In genomic region chr4:59727878-59728261, GRCm38 (mm10) we compare ENCODE assay signal across 25 mouse cellular contexts.
A peak's percentile ranks its signal among the peaks of the same experiment; 100 is the strongest.
DNase-seq lines count a peak whose midpoint lies in the region; ATAC-seq and TF ChIP-seq lines count a peak whose summit lies in the region.
"Had no signal": no experiment of that assay in that cellular context is flagged by ENCODE, and none has a peak within 500 bp of the region (broad histone marks: within the 10 kb centered on the region; RNA-seq: fewer than 3 reads in every experiment).

No protein-coding gene starts in this region.

- DNase-seq in midbrain, embryonic 10.5 days (ENCODE audit: low spot score), result no peak
- peak; percentile 77 for DNase-seq in A20 (ENCODE audit: low read depth, low spot score)
- peak; percentile 65 to 69 for DNase-seq in B cell, adult 2 months
- DNase-seq in Muller cell, postnatal 12 days (ENCODE audit: inconsistent ontology term), result no peak
- DNase-seq in stomach, postnatal 0 days (ENCODE audit: low spot score), result no peak
- DNase-seq: adrenal gland, postnatal 25 days; cerebellum, adult 9-10 months; gastrocnemius, postnatal 14 days; heart, adult 2 months; heart, postnatal 14 days; kidney, adult 9 months; kidney, postnatal 14 days; lung, adult 18-20 months; lung, postnatal 10 days; midbrain, embryonic 14.5 days; right cerebral cortex, postnatal 14 days; thymus, postnatal 14 days had no signal

- H3K9me3 ChIP-seq in midbrain, embryonic 12.5 days, result no peaks in the 10 kb centered on the region
- no peaks in the 10 kb centered on the region for H3K9me3 ChIP-seq in midbrain, embryonic 10.5 days (replicated peaks)
- H3K9me3 ChIP-seq in intestine, postnatal 0 days (ENCODE audit: control insufficient read depth), result no peaks in the 10 kb centered on the region
- no peaks in the 10 kb centered on the region for H3K9me3 ChIP-seq in stomach, postnatal 0 days (ENCODE audit: control insufficient read depth, low read length)
- H3K9me3 ChIP-seq: embryonic facial prominence, embryonic 10.5 days; heart, embryonic 13.5 days; limb, embryonic 13.5 days; liver, embryonic 12.5 days had no signal

- no peak overlapping the region for H3K27ac ChIP-seq in midbrain, embryonic 12.5 days (replicated peaks)
- H3K27ac ChIP-seq in midbrain, embryonic 10.5 days (replicated peaks), result no peak overlapping the region
- H3K27ac ChIP-seq in intestine, postnatal 0 days (ENCODE audit: low read depth, low read length), result no peak overlapping the region
- no peak overlapping the region for H3K27ac ChIP-seq in stomach, postnatal 0 days (replicated peaks)
- H3K27ac ChIP-seq: embryonic facial prominence, embryonic 10.5 days; heart, adult 2 months; heart, embryonic 13.5 days; layer of hippocampus, adult 2 months; limb, embryonic 13.5 days; liver, embryonic 12.5 days had no signal

- no peak overlapping the region for H3K9ac ChIP-seq in midbrain, embryonic 12.5 days (replicated peaks)
- no peak overlapping the region for H3K9ac ChIP-seq in intestine, postnatal 0 days (ENCODE audit: low read depth, low read length)
- no peak overlapping the region for H3K9ac ChIP-seq in stomach, postnatal 0 days (ENCODE audit: low read length)
- H3K9ac ChIP-seq: heart, embryonic 13.5 days; limb, embryonic 13.5 days; liver, embryonic 12.5 days had no signal

- TF ChIP-seq CTCF in intestine, postnatal 0 days (IDR thresholded peaks at IDR 0.05; ENCODE audit: low read depth), result no peak
- no peak for TF ChIP-seq CTCF in stomach, postnatal 0 days (IDR thresholded peaks at IDR 0.05; ENCODE audit: low read depth)

- peaks cover 10% of the 10 kb centered on the region for H3K4me1 ChIP-seq in midbrain, embryonic 12.5 days
- peaks cover 12% of the 10 kb centered on the region for H3K4me1 ChIP-seq in midbrain, embryonic 10.5 days
- H3K4me1 ChIP-seq in intestine, postnatal 0 days (replicated peaks; ENCODE audit: control insufficient read depth, insufficient read depth, low read length), result no peaks in the 10 kb centered on the region
- no peaks in the 10 kb centered on the region for H3K4me1 ChIP-seq in stomach, postnatal 0 days (replicated peaks; ENCODE audit: control insufficient read depth, insufficient read depth)
- H3K4me1 ChIP-seq: heart, embryonic 13.5 days had no signal

- no peaks in the 10 kb centered on the region for H3K36me3 ChIP-seq in midbrain, embryonic 12.5 days
- H3K36me3 ChIP-seq in midbrain, embryonic 10.5 days, result no peaks in the 10 kb centered on the region
- no peaks in the 10 kb centered on the region for H3K36me3 ChIP-seq in intestine, postnatal 0 days (ENCODE audit: control insufficient read depth, insufficient read depth)
- H3K36me3 ChIP-seq in stomach, postnatal 0 days (ENCODE audit: control insufficient read depth, insufficient read depth, low read length), result no peaks in the 10 kb centered on the region
- H3K36me3 ChIP-seq: embryonic facial prominence, embryonic 10.5 days; heart, embryonic 13.5 days; limb, embryonic 13.5 days; liver, embryonic 12.5 days had no signal

- no peaks in the 10 kb centered on the region for H3K27me3 ChIP-seq in midbrain, embryonic 12.5 days
- no peaks in the 10 kb centered on the region for H3K27me3 ChIP-seq in midbrain, embryonic 10.5 days (ENCODE audit: low read depth, poor library complexity, severe bottlenecking)
- no peaks in the 10 kb centered on the region for H3K27me3 ChIP-seq in intestine, postnatal 0 days (replicated peaks; ENCODE audit: control insufficient read depth, insufficient read depth, low read length)
- H3K27me3 ChIP-seq in stomach, postnatal 0 days (ENCODE audit: control insufficient read depth, insufficient read depth, low read length), result no peaks in the 10 kb centered on the region
- H3K27me3 ChIP-seq: heart, embryonic 13.5 days; limb, embryonic 13.5 days; liver, embryonic 12.5 days had no signal

- no peak overlapping the region for H3K4me2 ChIP-seq in midbrain, embryonic 12.5 days (replicated peaks)
- H3K4me2 ChIP-seq in intestine, postnatal 0 days (replicated peaks; ENCODE audit: low read depth), result no peak overlapping the region
- no peak overlapping the region for H3K4me2 ChIP-seq in stomach, postnatal 0 days (replicated peaks; ENCODE audit: low read depth)
- H3K4me2 ChIP-seq: heart, embryonic 13.5 days; limb, embryonic 13.5 days; liver, embryonic 12.5 days had no signal

- no peak overlapping the region for H3K4me3 ChIP-seq in midbrain, embryonic 12.5 days
- no peak overlapping the region for H3K4me3 ChIP-seq in midbrain, embryonic 10.5 days
- H3K4me3 ChIP-seq in intestine, postnatal 0 days (ENCODE audit: low read depth, low read length), result no peak overlapping the region
- H3K4me3 ChIP-seq in stomach, postnatal 0 days (ENCODE audit: low read depth, low read length), result no peak overlapping the region
- H3K4me3 ChIP-seq: embryonic facial prominence, embryonic 10.5 days; heart, adult 2 months; heart, embryonic 13.5 days; layer of hippocampus, adult 2 months; limb, embryonic 13.5 days; liver, embryonic 12.5 days had no signal

- no peak for TF ChIP-seq EP300 in stomach, postnatal 0 days (optimal IDR thresholded peaks at IDR 0.05)

- 71% methylated on average over 9 of the region's 9 CpGs for WGBS in midbrain, embryonic 12.5 days
- whole genome bisulfite sequencing in midbrain, embryonic 10.5 days, result 80% methylated on average over 9 of the region's 9 CpGs
- WGBS in intestine, postnatal 0 days, result 82% methylated on average over 9 of the region's 9 CpGs
- WGBS in stomach, postnatal 0 days, result 77% methylated on average over 9 of the region's 9 CpGs

- peak; percentile 23; the same call in 1 of the 2 replicates for ATAC-seq in midbrain, embryonic 12.5 days (ENCODE audit: low FRiP score, low read depth)
- peak; percentile 66 for ATAC-seq in megakaryocyte progenitor cell, adult 5-6 weeks (replicated peaks; ENCODE audit: poor library complexity)
- ATAC-seq in intestine, postnatal 0 days, result no peak
- no peak for ATAC-seq in stomach, postnatal 0 days (ENCODE audit: low FRiP score, low TSS enrichment)
- ATAC-seq: liver, embryonic 12.5 days had no signal

Comparison
In these comparisons a context has a peak if more than half of its experiments do, and no peak if none do; other contexts are left out.
1. ATAC-seq: peak in midbrain, embryonic 12.5 days (single experiment) and megakaryocyte progenitor cell, adult 5-6 weeks (single experiment); none in intestine, postnatal 0 days (single experiment) and stomach, postnatal 0 days (single experiment).
2. DNase-seq: peak in A20 (single experiment) and B cell, adult 2 months (2 of 2); none in midbrain, embryonic 10.5 days (single experiment), Muller cell, postnatal 12 days (single experiment) and stomach, postnatal 0 days (single experiment).